Mouse (Mus musculus): ENCODE results near the gene Fhdc1. TPM values are rescaled to one million over a fixed set of nuclear protein-coding genes. Genes with fewer than 3 reads are reported as not detected.
A peak's percentile ranks its signal among the peaks of the same experiment; 100 is the strongest.

Gene Fhdc1
- polyA plus RNA-seq, 1 experiment from 2014 or later: 10.2 TPM

- Histone ChIP-seq H3K9ac (no peak overlapping the region), H3K9me3 (no peaks in the 10 kb centered on the region), H3K27me3 (replicated peaks) (0 out of 2 replicates have a peak, but pooled peaks cover 2% of the 10 kb centered on the region), H3K4me1 (no peaks in the 10 kb centered on the region), H3K27ac (no peak overlapping the region), H3K36me3 (peaks cover 5% of the 10 kb centered on the region; the same call in 1 of the 2 replicates), H3K4me3 (no peak overlapping the region), H3K4me2 (replicated peaks) (0 out of 2 replicates have a peak overlapping the region, but pooled peaks have one; percentile 2)
- WGBS: 26% methylated on average over 9 of the region's 9 CpGs
- ATAC-seq (ENCODE audit: low FRiP score, low read depth): no peak
Observed at GRCm38 (mm10) chr3:84445838-84446237, 34.4 kb downstream of the Fhdc1 start.

- Histone ChIP-seq H3K9ac (no peak overlapping the region), H3K27ac (no peak overlapping the region), H3K27me3 (replicated peaks) (0 out of 2 replicates have a peak, but pooled peaks cover 2% of the 10 kb centered on the region), H3K9me3 (no peaks in the 10 kb centered on the region), H3K36me3 (peaks cover 5% of the 10 kb centered on the region; the same call in 1 of the 2 replicates), H3K4me2 (replicated peaks) (no peak overlapping the region), H3K4me3 (no peak overlapping the region), H3K4me1 (peaks cover 6% of the 10 kb centered on the region)
- no peak for ATAC-seq (ENCODE audit: low FRiP score, low read depth)
- 84% methylated on average over 4 of the region's 4 CpGs for WGBS
Observed at GRCm38 (mm10) chr3:84442890-84443289, 37.3 kb downstream of the Fhdc1 start.

GRCm38 (mm10) chr3:84439431-84440210, 40.6 kb downstream of the Fhdc1 start:
- peaks cover 3% of the 10 kb centered on the region; the same call in 1 of the 2 replicates for H3K36me3 ChIP-seq
- no peaks in the 10 kb centered on the region for H3K9me3 ChIP-seq
- H3K4me3 ChIP-seq: no peak overlapping the region
- H3K27ac ChIP-seq: no peak overlapping the region
- no peak overlapping the region for H3K4me2 ChIP-seq (replicated peaks)
- H3K27me3 ChIP-seq (replicated peaks): 0 out of 2 replicates have a peak, but pooled peaks cover 2% of the 10 kb centered on the region
- H3K9ac ChIP-seq: no peak overlapping the region
- H3K4me1 ChIP-seq: peaks cover 19% of the 10 kb centered on the region
- no peak for ATAC-seq (ENCODE audit: low FRiP score, low read depth)
- WGBS: 92% methylated on average over 7 of the region's 7 CpGs

- no peaks in the 10 kb centered on the region for H3K36me3 ChIP-seq
- H3K9me3 ChIP-seq: no peaks in the 10 kb centered on the region
- H3K4me2 ChIP-seq (replicated peaks): no peak overlapping the region
- H3K27ac ChIP-seq: no peak overlapping the region
- peaks cover 23% of the 10 kb centered on the region for H3K4me1 ChIP-seq
- no peak overlapping the region for H3K4me3 ChIP-seq
- no peak for ATAC-seq (ENCODE audit: low FRiP score, low read depth)
- H3K27me3 ChIP-seq (replicated peaks): no peaks in the 10 kb centered on the region
- H3K9ac ChIP-seq: no peak overlapping the region
- 87% methylated on average over 7 of the region's 7 CpGs for WGBS
Observed at GRCm38 (mm10) chr3:84438840-84439239, 41.4 kb downstream of the Fhdc1 start.

GRCm38 (mm10) chr3:84438118-84438517, 42.1 kb downstream of the Fhdc1 start:
- H3K4me3 ChIP-seq: no peak overlapping the region
- H3K27ac ChIP-seq: no peak overlapping the region
- no peak overlapping the region for H3K9ac ChIP-seq
- no peaks in the 10 kb centered on the region for H3K36me3 ChIP-seq
- no peaks in the 10 kb centered on the region for H3K9me3 ChIP-seq
- 67% methylated on average over 11 of the region's 11 CpGs for WGBS
- H3K27me3 ChIP-seq (replicated peaks): no peaks in the 10 kb centered on the region
- peaks cover 24% of the 10 kb centered on the region for H3K4me1 ChIP-seq
- no peak overlapping the region for H3K4me2 ChIP-seq (replicated peaks)
- no peak for ATAC-seq (ENCODE audit: low FRiP score, low read depth)

GRCm38 (mm10) chr3:84436947-84437346, 43.3 kb downstream of the Fhdc1 start:
- H3K27me3 ChIP-seq (replicated peaks): no peaks in the 10 kb centered on the region
- no peak overlapping the region for H3K4me3 ChIP-seq
- H3K9ac ChIP-seq: no peak overlapping the region
- H3K4me1 ChIP-seq: peaks cover 30% of the 10 kb centered on the region
- no peaks in the 10 kb centered on the region for H3K9me3 ChIP-seq
- no peak for ATAC-seq (ENCODE audit: low FRiP score, low read depth)
- H3K27ac ChIP-seq: no peak overlapping the region
- no peak overlapping the region for H3K4me2 ChIP-seq (replicated peaks)
- WGBS: 94% methylated on average over 7 of the region's 7 CpGs
- H3K36me3 ChIP-seq: no peaks in the 10 kb centered on the region

GRCm38 (mm10) chr3:84435288-84436043, 44.8 kb downstream of the Fhdc1 start:
- Histone ChIP-seq H3K4me2 (replicated peaks) (no peak overlapping the region), H3K9me3 (no peaks in the 10 kb centered on the region), H3K4me3 (no peak overlapping the region), H3K36me3 (no peaks in the 10 kb centered on the region), H3K4me1 (peaks cover 39% of the 10 kb centered on the region), H3K9ac (no peak overlapping the region), H3K27me3 (replicated peaks) (no peaks in the 10 kb centered on the region), H3K27ac (no peak overlapping the region)
- ATAC-seq (ENCODE audit: low FRiP score, low read depth): peak; percentile 45; the same call in 1 of the 2 replicates
- WGBS: 32% methylated on average over 11 of the region's 11 CpGs

GRCm38 (mm10) chr3:84432797-84433445, 47.3 kb downstream of the Fhdc1 start:
- no peak overlapping the region for H3K27ac ChIP-seq
- 47% methylated on average over 10 of the region's 10 CpGs for WGBS
- H3K9me3 ChIP-seq: no peaks in the 10 kb centered on the region
- H3K4me2 ChIP-seq (replicated peaks): no peak overlapping the region
- peak; percentile 34 for ATAC-seq (ENCODE audit: low FRiP score, low read depth)
- no peak overlapping the region for H3K4me3 ChIP-seq
- H3K4me1 ChIP-seq: peaks cover 39% of the 10 kb centered on the region
- no peaks in the 10 kb centered on the region for H3K27me3 ChIP-seq (replicated peaks)
- H3K9ac ChIP-seq: no peak overlapping the region
- H3K36me3 ChIP-seq: no peaks in the 10 kb centered on the region

GRCm38 (mm10) chr3:84431257-84431656, 49.0 kb downstream of the Fhdc1 start:
- Histone ChIP-seq H3K9me3 (no peaks in the 10 kb centered on the region), H3K27me3 (replicated peaks) (no peaks in the 10 kb centered on the region), H3K4me2 (replicated peaks) (no peak overlapping the region), H3K4me1 (peaks cover 38% of the 10 kb centered on the region), H3K27ac (no peak overlapping the region), H3K4me3 (no peak overlapping the region), H3K9ac (no peak overlapping the region), H3K36me3 (no peaks in the 10 kb centered on the region)
- 78% methylated on average over 5 of the region's 5 CpGs for WGBS
- ATAC-seq (ENCODE audit: low FRiP score, low read depth): no peak

- no peak overlapping the region for H3K27ac ChIP-seq
- 6% methylated on average over 2 of the region's 2 CpGs for WGBS
- H3K9me3 ChIP-seq: no peaks in the 10 kb centered on the region
- ATAC-seq (ENCODE audit: low FRiP score, low read depth): no peak
- peaks cover 32% of the 10 kb centered on the region for H3K4me1 ChIP-seq
- H3K36me3 ChIP-seq: no peaks in the 10 kb centered on the region
- H3K4me2 ChIP-seq (replicated peaks): no peak overlapping the region
- no peak overlapping the region for H3K9ac ChIP-seq
- H3K27me3 ChIP-seq (replicated peaks): no peaks in the 10 kb centered on the region
- no peak overlapping the region for H3K4me3 ChIP-seq
Observed at GRCm38 (mm10) chr3:84430152-84430551, 50.1 kb downstream of the Fhdc1 start.

- no peaks in the 10 kb centered on the region for H3K36me3 ChIP-seq
- WGBS: 93% methylated on average over 12 of the region's 12 CpGs
- no peak overlapping the region for H3K9ac ChIP-seq
- H3K4me3 ChIP-seq: no peak overlapping the region
- H3K4me1 ChIP-seq: peaks cover 32% of the 10 kb centered on the region
- ATAC-seq (ENCODE audit: low FRiP score, low read depth): no peak
- H3K27ac ChIP-seq: no peak overlapping the region
- no peaks in the 10 kb centered on the region for H3K27me3 ChIP-seq (replicated peaks)
- no peaks in the 10 kb centered on the region for H3K9me3 ChIP-seq
- no peak overlapping the region for H3K4me2 ChIP-seq (replicated peaks)
Observed at GRCm38 (mm10) chr3:84428994-84429725, 51.1 kb downstream of the Fhdc1 start.
